ENCODE assay signal across 8 mouse cellular contexts in genomic region chr11:79200502-79200901, GRCm38 (mm10). TPM values are rescaled to one million over a fixed set of nuclear protein-coding genes. Genes with fewer than 3 reads are reported as not detected.
A peak's percentile ranks its signal among the peaks of the same experiment; 100 is the strongest.
DNase-seq lines count a peak whose midpoint lies in the region; ATAC-seq and TF ChIP-seq lines count a peak whose summit lies in the region.

No protein-coding gene starts in this region.

- TF ChIP-seq EP300 in lung, postnatal 0 days (IDR thresholded peaks at IDR 0.05): no peak

- 39% methylated on average over 7 of the region's 7 CpGs for WGBS in lung, postnatal 0 days

- no peak overlapping the region for H3K4me2 ChIP-seq in lung, postnatal 0 days (replicated peaks; ENCODE audit: low read depth, low read length)

- DNase-seq in gastrocnemius, adult 18-20 months (ENCODE audit: low spot score): peak; percentile 62
- no peak for DNase-seq in gastrocnemius, postnatal 10 days
- DNase-seq in lung, postnatal 0 days (ENCODE audit: low spot score): peak; percentile 14
- DNase-seq in lung, postnatal 25 days (ENCODE audit: low spot score): no peak
- DNase-seq in gastrocnemius, postnatal 14 days: peak; percentile 20
- peak; percentile 38 for DNase-seq in skeletal muscle tissue, adult 2 months (ENCODE audit: low read depth, low spot score)
- DNase-seq in right cerebral cortex, postnatal 14 days: no peak
- DNase-seq in natural killer cell, adult 2 months (ENCODE audit: low spot score in 2 of 2): no peak

- H3K4me1 ChIP-seq in lung, postnatal 0 days (ENCODE audit: insufficient read depth, low read depth, low read length): no peaks in the 10 kb centered on the region

- intact Hi-C loops in gastrocnemius, postnatal 14 days (cut with DNase I; ENCODE audit: low total_unique reads): no loop called here

- no peak overlapping the region for H3K4me3 ChIP-seq in lung, postnatal 0 days (ENCODE audit: low read depth, low read length)

- no peak overlapping the region for H3K9ac ChIP-seq in lung, postnatal 0 days (replicated peaks; ENCODE audit: low read depth)

- TF ChIP-seq CTCF in lung, postnatal 0 days (IDR thresholded peaks at IDR 0.05): no peak

- 0 out of 2 replicates have a peak, but pooled peaks have one; percentile 25 for ATAC-seq in lung, postnatal 0 days

- no peaks in the 10 kb centered on the region for H3K27me3 ChIP-seq in lung, postnatal 0 days (replicated peaks; ENCODE audit: insufficient read depth, low read length)

- H3K36me3 ChIP-seq in lung, postnatal 0 days (ENCODE audit: insufficient read depth, low read length): no peaks in the 10 kb centered on the region

- no peak overlapping the region for H3K27ac ChIP-seq in lung, postnatal 0 days (ENCODE audit: low read length)

- H3K9me3 ChIP-seq in lung, postnatal 0 days (ENCODE audit: low read length): no peaks in the 10 kb centered on the region

RNA-seq across cellular contexts. Expression of gene Wsb1, which starts 54.0 kb away (rescaled TPM):
- total RNA-seq in gastrocnemius, adult 18-20 months (2021): 10 to 100 TPM in 1 of 2 experiments, 1 to 10 TPM in 1; 6.7 to 10.3 TPM
- 10 to 100 TPM; 32.1 to 44.6 TPM for total RNA-seq in gastrocnemius, postnatal 10 days (2021)
- polyA plus RNA-seq in lung, postnatal 0 days (2015; fragmentation: Nextera tagmentation; extraction: Ambion mirVana): 134 and 144 TPM in 2 replicates
- 10 to 100 TPM; 16.5 to 19.1 TPM for total RNA-seq in gastrocnemius, postnatal 14 days (2021)

RNA-seq across cellular contexts. Expression of gene Ksr1, which starts 54.3 kb away (rescaled TPM):
- total RNA-seq in gastrocnemius, adult 18-20 months (2021): 100 to 1,000 TPM; 103 to 116 TPM
- total RNA-seq in gastrocnemius, postnatal 10 days (2021): 100 to 1,000 TPM; 103 to 118 TPM
- polyA plus RNA-seq in lung, postnatal 0 days (2015; fragmentation: Nextera tagmentation; extraction: Ambion mirVana): 2.3 TPM in 2 replicates
- total RNA-seq in gastrocnemius, postnatal 14 days (2021): 10 to 100 TPM; 62.2 to 73.3 TPM

Comparison
In these comparisons a context has a peak if more than half of its experiments do, and no peak if none do; other contexts are left out.
1. DNase-seq: peak in gastrocnemius, adult 18-20 months (single experiment), lung, postnatal 0 days (single experiment), gastrocnemius, postnatal 14 days (single experiment) and skeletal muscle tissue, adult 2 months (single experiment); none in gastrocnemius, postnatal 10 days (single experiment), lung, postnatal 25 days (single experiment), right cerebral cortex, postnatal 14 days (single experiment) and natural killer cell, adult 2 months (0 of 2).